Mouse (Mus musculus) E14TG2a.4 (cell line): ENCODE results near the gene Rimkla.
A peak's percentile ranks its signal among the peaks of the same experiment; 100 is the strongest.

Experiments used
- H3K27me3 ChIP-seq: 2 replicates; pipeline ENCODE4 v1.6.1; 2014; ENCODE audit warnings: low read length, control low read depth; ENCODE audit not compliant: insufficient read depth
- H3K36me3 ChIP-seq: 2 replicates; pipeline ENCODE4 v1.6.1; 2014; ENCODE audit warnings: low read length, control low read depth; ENCODE audit not compliant: insufficient read depth
- H3K4me1 ChIP-seq: replicated peaks from 2 replicates; pipeline ENCODE4 v1.6.1; 2014; ENCODE audit warnings: low read depth, low read length, control low read depth
- H3K4me3 ChIP-seq: replicated peaks from 2 replicates; pipeline ENCODE4 v1.5.1; 2014; ENCODE audit warnings: mild to moderate bottlenecking, low read length
- H3K9me3 ChIP-seq: 2 replicates; pipeline ENCODE4 v1.6.1; 2014; ENCODE audit warnings: low read length, control low read depth
- CTCF ChIP-seq: conservative IDR thresholded peaks from 2 replicates; pipeline ENCODE4 v1.5.1; 2014; ENCODE audit warnings: low read length
- NANOG ChIP-seq: IDR thresholded peaks from 2 replicates; pipeline ENCODE4 v1.6.1; 2014; ENCODE audit warnings: borderline replicate concordance, low read length, mixed read lengths
- POU5F1 ChIP-seq: IDR thresholded peaks from 2 replicates; pipeline ENCODE4 v1.6.1; 2014; ENCODE audit warnings: low read length, borderline replicate concordance

The Rimkla gene

GRCm38 (mm10) chr4:119421191-119421590 is 71.2 kb downstream of the Rimkla start:
- no peaks in the 10 kb centered on the region for H3K9me3 ChIP-seq
- H3K4me1 ChIP-seq = peaks cover 26% of the 10 kb centered on the region
- peaks cover 36% of the 10 kb centered on the region for H3K36me3 ChIP-seq
- H3K27me3 ChIP-seq = no peaks in the 10 kb centered on the region
- H3K4me3 ChIP-seq = peak overlapping the region; percentile 97
- TF ChIP-seq NANOG (no peak), CTCF (no peak), POU5F1 (no peak)

- Histone ChIP-seq H3K4me3 (no peak overlapping the region), H3K4me1 (peaks cover 24% of the 10 kb centered on the region), H3K36me3 (peaks cover 36% of the 10 kb centered on the region), H3K27me3 (no peaks in the 10 kb centered on the region), H3K9me3 (no peaks in the 10 kb centered on the region)
- TF ChIP-seq NANOG (no peak), CTCF (no peak), POU5F1 (no peak)
Measured at GRCm38 (mm10) chr4:119417894-119418293, 74.5 kb downstream of the Rimkla start.

GRCm38 (mm10) chr4:119417270-119417669 is 75.2 kb downstream of the Rimkla start:
- Histone ChIP-seq H3K36me3 (peaks cover 36% of the 10 kb centered on the region), H3K4me1 (peaks cover 30% of the 10 kb centered on the region), H3K4me3 (no peak overlapping the region), H3K27me3 (no peaks in the 10 kb centered on the region), H3K9me3 (no peaks in the 10 kb centered on the region)
- TF ChIP-seq CTCF (no peak), NANOG (no peak), POU5F1 (no peak)
